Mouse (Mus musculus): ENCODE results near the gene AI593442.
A peak's percentile ranks its signal among the peaks of the same experiment; 100 is the strongest.

AI593442 gene

GRCm38 (mm10) chr9:52679362-52679947, at the start of gene AI593442:
Gene AI593442, minus strand, starts transcription at chr9:52679780.
- DNase-seq (ENCODE audit: low read depth), result no peak

GRCm38 (mm10) chr9:52728806-52729205, 49.2 kb upstream of the AI593442 start:
- no peak for DNase-seq (ENCODE audit: low read depth)

DNA sequence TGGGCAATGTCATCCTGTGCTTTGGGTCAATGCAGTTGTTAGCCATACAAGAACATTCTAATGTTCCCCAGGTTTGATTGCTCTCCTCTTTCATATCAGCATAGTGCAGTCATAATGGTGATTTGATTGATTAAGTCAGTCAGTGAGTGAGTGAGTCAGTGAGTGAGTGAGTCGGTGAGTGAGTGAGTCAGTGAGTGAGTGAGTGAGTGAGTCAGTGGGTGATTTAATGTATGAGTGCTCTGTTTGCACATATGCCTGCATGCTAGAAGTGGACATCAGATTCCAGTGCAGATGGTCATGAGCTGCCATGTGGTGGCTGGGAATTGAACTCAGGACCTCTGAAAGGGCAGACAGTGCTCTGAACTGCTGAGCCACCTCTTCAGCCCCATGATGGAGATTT, 43.0 kb upstream of the AI593442 start:
- no peak for DNase-seq (ENCODE audit: low read depth)

DNA sequence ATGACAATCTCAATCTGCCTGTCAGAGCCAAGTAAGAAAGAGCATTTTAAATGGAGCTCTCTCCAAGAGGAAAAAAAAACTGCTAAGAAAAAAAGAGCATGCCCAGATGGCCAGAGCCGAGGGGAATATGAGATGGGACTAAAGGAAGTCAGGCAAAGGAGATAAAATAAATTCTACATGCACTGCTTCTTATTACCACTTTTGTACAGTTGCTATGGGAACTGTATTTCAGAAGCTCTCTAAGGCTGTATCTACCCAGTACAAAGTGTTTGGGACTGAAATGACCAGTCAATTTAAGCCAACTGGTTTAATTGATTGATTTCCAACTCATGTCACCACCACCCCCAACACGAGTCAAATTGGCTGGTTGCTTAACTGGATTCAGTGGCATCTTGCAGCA, 40.0 kb upstream of the AI593442 start:
- DNase-seq (ENCODE audit: low read depth), result no peak

GRCm38 (mm10) chr9:52680036-52680435, 456 bp upstream of the AI593442 start:
- no peak for DNase-seq (ENCODE audit: low read depth)

- no peak for DNase-seq (ENCODE audit: low read depth)
Measured at GRCm38 (mm10) chr9:52678839-52679215, 753 bp downstream of the AI593442 start.

- no peak for DNase-seq (ENCODE audit: low read depth)
Measured at GRCm38 (mm10) chr9:52678179-52678838, 1.3 kb downstream of the AI593442 start.

GRCm38 (mm10) chr9:52676587-52676986, 3.0 kb downstream of the AI593442 start:
- peak; percentile 30 for DNase-seq (ENCODE audit: low read depth)

GRCm38 (mm10) chr9:52675937-52676336, 3.6 kb downstream of the AI593442 start:
- no peak for DNase-seq (ENCODE audit: low read depth)

GRCm38 (mm10) chr9:52661422-52661821, 18.2 kb downstream of the AI593442 start:
- DNase-seq (ENCODE audit: low read depth), result no peak

GRCm38 (mm10) chr9:52650341-52650951, 29.1 kb downstream of the AI593442 start:
- no peak for DNase-seq (ENCODE audit: low read depth)

DNA sequence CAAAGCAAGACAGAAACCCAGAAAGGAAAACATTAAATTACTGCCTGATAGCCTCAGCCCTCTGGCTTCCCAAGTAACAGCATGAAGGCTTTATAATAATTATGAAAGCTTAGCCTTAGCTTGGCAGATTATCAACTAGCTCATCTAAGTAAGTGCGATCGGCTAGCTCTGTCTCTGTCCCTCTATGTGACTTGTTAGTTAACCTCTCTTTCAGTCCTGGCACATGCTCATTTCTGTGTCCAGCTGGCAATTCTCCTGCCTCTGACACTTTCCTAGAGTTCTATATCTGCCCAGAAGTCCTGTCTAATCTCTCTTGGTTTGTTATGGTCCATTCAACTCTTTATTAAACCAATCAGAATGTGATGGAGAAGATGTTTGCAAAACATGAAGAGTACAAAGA, 34.3 kb downstream of the AI593442 start:
- DNase-seq (ENCODE audit: low read depth), result no peak

GRCm38 (mm10) chr9:52644626-52645025, 35.0 kb downstream of the AI593442 start:
- DNase-seq (ENCODE audit: low read depth), result no peak

DNA sequence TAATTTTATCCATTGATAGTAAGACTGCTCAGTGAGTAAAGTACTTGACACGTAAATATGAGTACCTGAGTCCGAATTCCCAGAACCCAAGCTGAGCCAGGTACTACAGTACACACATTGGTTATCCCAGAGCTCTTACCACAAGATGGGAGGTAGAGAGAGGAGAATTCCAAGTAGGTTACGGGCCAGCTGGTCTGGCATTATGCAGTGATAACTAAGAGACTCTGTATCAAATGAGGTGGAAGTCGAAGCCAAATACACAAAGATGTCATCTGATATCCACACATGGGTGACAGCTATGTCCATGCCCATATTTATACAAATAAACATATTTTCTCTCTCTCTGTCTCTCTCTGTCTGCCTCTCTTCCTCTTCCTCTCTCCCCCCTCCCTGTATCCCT, 35.4 kb downstream of the AI593442 start:
- no peak for DNase-seq (ENCODE audit: low read depth)

DNA sequence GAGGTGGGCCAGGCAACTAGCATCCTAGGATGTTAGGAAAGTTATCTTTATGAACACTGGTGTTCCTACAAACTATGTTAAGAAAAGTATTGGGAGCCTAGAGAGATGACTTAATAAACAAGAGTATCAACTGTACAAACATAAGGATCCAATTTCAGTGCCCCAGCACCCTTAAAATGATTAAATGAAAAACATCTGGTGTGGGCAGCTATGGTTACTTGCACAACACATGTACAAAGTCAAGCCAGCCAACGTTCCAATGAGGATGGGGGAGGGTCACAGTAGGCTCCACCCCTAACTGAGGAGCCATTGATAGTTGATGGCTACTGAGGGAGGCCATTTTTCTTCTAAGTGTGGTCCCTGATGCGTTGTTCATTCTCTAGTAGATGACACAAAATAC, 43.6 kb downstream of the AI593442 start:
- no peak for DNase-seq (ENCODE audit: low read depth)

GRCm38 (mm10) chr9:52623926-52624325, 55.7 kb downstream of the AI593442 start:
- DNase-seq (ENCODE audit: low read depth), result no peak
